Mouse (Mus musculus): ENCODE data around the gene Cachd1.

DNA sequence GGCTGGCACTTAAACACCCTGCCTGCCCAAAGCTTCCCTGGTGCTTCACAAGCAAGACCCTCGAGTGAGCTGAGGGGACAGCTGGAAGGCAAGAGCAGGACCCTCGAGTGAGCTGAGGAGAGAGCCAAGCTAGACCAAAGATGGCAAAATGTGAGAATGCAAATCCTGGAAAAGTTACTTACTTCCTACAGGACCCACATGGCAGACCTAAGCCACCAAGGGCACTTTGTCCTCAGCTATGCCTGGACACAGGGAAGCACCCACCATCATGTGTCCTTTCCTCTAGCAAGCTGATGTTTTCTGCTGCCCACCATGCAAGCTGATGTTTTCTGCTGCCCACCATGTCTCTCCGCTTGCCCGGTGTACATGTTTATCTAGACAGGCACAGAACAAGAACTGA lies 244.1 kb downstream of the Cachd1 start, which contains the start of gene Gm10577:
- TF ChIP-seq POLR2A (IDR thresholded peaks at IDR 0.05; ENCODE audit: borderline replicate concordance, control insufficient read depth, low read depth, low read length) (no peak), CTCF (IDR thresholded peaks at IDR 0.05; ENCODE audit: control insufficient read depth, insufficient read depth, low read length) (no peak)
